Mouse (Mus musculus) neural tube, embryonic 13.5 days (tissue): ENCODE measurements around the gene Spsb4. TPM values are rescaled to one million over a fixed set of nuclear protein-coding genes. Genes with fewer than 3 reads are reported as not detected.
A peak's percentile ranks its signal among the peaks of the same experiment; 100 is the strongest.

Experiments
- ATAC-seq: fragments of 200-750 bp; cut with Nextera tagmentation; 2 replicates; pipeline ENCODE4 v1.8.0; 2017; ENCODE audit warnings: low read depth, mild to moderate bottlenecking, moderate TSS enrichment, moderate library complexity
- H3K27ac ChIP-seq: fragments of 300-500 bp; sonication (generic); replicated peaks from 2 replicates; pipeline ENCODE4 v1.5.1; 2015; ENCODE audit warnings: moderate library complexity, mild to moderate bottlenecking, inconsistent platforms
- H3K27me3 ChIP-seq: fragments of 300-500 bp; sonication (generic); 2 replicates; pipeline ENCODE4 v1.6.1; 2015; ENCODE audit warnings: mild to moderate bottlenecking, inconsistent platforms
- H3K36me3 ChIP-seq: fragments of 300-500 bp; sonication (generic); 2 replicates; pipeline ENCODE4 v1.6.1; 2015; ENCODE audit warnings: mild to moderate bottlenecking, inconsistent platforms
- H3K4me1 ChIP-seq: fragments of 300-500 bp; sonication (generic); replicated peaks from 2 replicates; pipeline ENCODE4 v1.6.1; 2015; ENCODE audit warnings: inconsistent platforms
- H3K4me2 ChIP-seq: fragments of 300-500 bp; sonication (generic); 2 replicates; pipeline ENCODE4 v1.6.1; 2015; ENCODE audit warnings: inconsistent platforms, mild to moderate bottlenecking, moderate library complexity
- H3K4me3 ChIP-seq: fragments of 300-500 bp; sonication (generic); 2 replicates; pipeline ENCODE4 v1.5.1; 2015; ENCODE audit warnings: mild to moderate bottlenecking, inconsistent platforms
- H3K9ac ChIP-seq: fragments of 300-500 bp; sonication (generic); 2 replicates; pipeline ENCODE4 v1.6.1; 2015; ENCODE audit warnings: moderate library complexity, mild to moderate bottlenecking, inconsistent platforms
- H3K9me3 ChIP-seq: fragments of 300-500 bp; sonication (generic); 2 replicates; pipeline ENCODE4 v1.6.1; 2016; ENCODE audit warnings: inconsistent platforms
- WGBS: fragments of 180-500 bp; shearing (Covaris S2); methylation state at CpG from one replicate; pipeline ENCODE4 v1.1.7; 2015; 5-methylcytosine and 5-hydroxymethylcytosine counted together
- polyA plus RNA-seq: library from polyadenylated mRNA; unstranded; fragments of >200 nt; fragmentation: Nextera tagmentation; extraction: Ambion mirVana; gene quantifications from 2 replicates; pipeline ENCODE4 v1.2.1, GENCODE M21; 2015

Spsb4 gene
- polyA plus RNA-seq, 1 experiment from 2014 or later, result 59.6 TPM

- peak overlapping the region; percentile 77 for H3K4me2 ChIP-seq
Measured at GRCm38 (mm10) chr9:97013153-97013552, 5.5 kb downstream of the Spsb4 start.

GRCm38 (mm10) chr9:97011454-97012195, 7.0 kb downstream of the Spsb4 start:
- H3K27ac ChIP-seq, result peak overlapping the region; percentile 83
- H3K4me2 ChIP-seq, result peak overlapping the region; percentile 77
- no peak overlapping the region for H3K9ac ChIP-seq
- WGBS, result 23% methylated on average over 15 of the region's 15 CpGs
- H3K4me1 ChIP-seq, result peaks cover 71% of the 10 kb centered on the region
- peaks cover 17% of the 10 kb centered on the region for H3K36me3 ChIP-seq
- no peaks in the 10 kb centered on the region for H3K27me3 ChIP-seq
- peaks cover 12% of the 10 kb centered on the region for H3K9me3 ChIP-seq
- no peak overlapping the region for H3K4me3 ChIP-seq
- peak; percentile 32 for ATAC-seq

More at GRCm38 (mm10) chr9:97013153-97013552, 5.5 kb downstream of the Spsb4 start:
- Histone ChIP-seq H3K27me3 (no peaks in the 10 kb centered on the region), H3K4me1 (peaks cover 86% of the 10 kb centered on the region), H3K4me3 (no peak overlapping the region), H3K9ac (peak overlapping the region; percentile 49; the same call in 1 of the 2 replicates), H3K36me3 (peaks cover 15% of the 10 kb centered on the region), H3K9me3 (peaks cover 9% of the 10 kb centered on the region), H3K27ac (peak overlapping the region; percentile 83)
- 7% methylated on average over 6 of the region's 6 CpGs for WGBS
- ATAC-seq, result peak; percentile 47

- Histone ChIP-seq H3K27me3 (no peaks in the 10 kb centered on the region), H3K27ac (no peak overlapping the region), H3K9me3 (peaks cover 12% of the 10 kb centered on the region), H3K9ac (no peak overlapping the region), H3K4me2 (no peak overlapping the region), H3K4me3 (no peak overlapping the region), H3K4me1 (peaks cover 59% of the 10 kb centered on the region), H3K36me3 (peaks cover 17% of the 10 kb centered on the region)
- 88% methylated on average over 6 of the region's 6 CpGs for WGBS
- no peak for ATAC-seq
Measured at GRCm38 (mm10) chr9:97010447-97010846, 8.2 kb downstream of the Spsb4 start.

GRCm38 (mm10) chr9:97004726-97005125, 13.9 kb downstream of the Spsb4 start:
- H3K36me3 ChIP-seq, result peaks cover 21% of the 10 kb centered on the region
- H3K27ac ChIP-seq, result no peak overlapping the region
- 54% methylated on average over 3 of the region's 3 CpGs for WGBS
- no peak overlapping the region for H3K9ac ChIP-seq
- no peak for ATAC-seq
- no peak overlapping the region for H3K4me2 ChIP-seq
- no peak overlapping the region for H3K4me3 ChIP-seq
- peaks cover 12% of the 10 kb centered on the region for H3K9me3 ChIP-seq
- peaks cover 21% of the 10 kb centered on the region for H3K4me1 ChIP-seq
- no peaks in the 10 kb centered on the region for H3K27me3 ChIP-seq

GRCm38 (mm10) chr9:97003173-97003572, 15.5 kb downstream of the Spsb4 start:
- H3K27ac ChIP-seq, result no peak overlapping the region
- peaks cover 6% of the 10 kb centered on the region for H3K36me3 ChIP-seq
- no peaks in the 10 kb centered on the region for H3K27me3 ChIP-seq
- 66% methylated on average over 5 of the region's 5 CpGs for WGBS
- H3K4me1 ChIP-seq, result peaks cover 24% of the 10 kb centered on the region
- H3K4me3 ChIP-seq, result no peak overlapping the region
- H3K9ac ChIP-seq, result no peak overlapping the region
- H3K4me2 ChIP-seq, result no peak overlapping the region
- no peak for ATAC-seq
- H3K9me3 ChIP-seq, result peaks cover 4% of the 10 kb centered on the region; the same call in 1 of the 2 replicates

- Histone ChIP-seq H3K4me3 (no peak overlapping the region), H3K4me2 (no peak overlapping the region), H3K9me3 (no peaks in the 10 kb centered on the region), H3K36me3 (0 out of 2 replicates have a peak, but pooled peaks cover 4% of the 10 kb centered on the region), H3K27me3 (no peaks in the 10 kb centered on the region), H3K27ac (no peak overlapping the region), H3K9ac (no peak overlapping the region), H3K4me1 (peaks cover 24% of the 10 kb centered on the region)
- ATAC-seq, result no peak
- WGBS, result 87% methylated on average over 8 of the region's 8 CpGs
Measured at GRCm38 (mm10) chr9:97002654-97003053, 16.0 kb downstream of the Spsb4 start.

GRCm38 (mm10) chr9:97002025-97002424, 16.6 kb downstream of the Spsb4 start:
- Histone ChIP-seq H3K4me2 (no peak overlapping the region), H3K9ac (no peak overlapping the region), H3K27ac (0 out of 2 replicates have a peak overlapping the region, but pooled peaks have one; percentile 9), H3K36me3 (0 out of 2 replicates have a peak, but pooled peaks cover 4% of the 10 kb centered on the region), H3K27me3 (no peaks in the 10 kb centered on the region), H3K9me3 (no peaks in the 10 kb centered on the region), H3K4me3 (no peak overlapping the region), H3K4me1 (peaks cover 24% of the 10 kb centered on the region)
- WGBS, result 84% methylated on average over 7 of the region's 7 CpGs
- no peak for ATAC-seq

DNA sequence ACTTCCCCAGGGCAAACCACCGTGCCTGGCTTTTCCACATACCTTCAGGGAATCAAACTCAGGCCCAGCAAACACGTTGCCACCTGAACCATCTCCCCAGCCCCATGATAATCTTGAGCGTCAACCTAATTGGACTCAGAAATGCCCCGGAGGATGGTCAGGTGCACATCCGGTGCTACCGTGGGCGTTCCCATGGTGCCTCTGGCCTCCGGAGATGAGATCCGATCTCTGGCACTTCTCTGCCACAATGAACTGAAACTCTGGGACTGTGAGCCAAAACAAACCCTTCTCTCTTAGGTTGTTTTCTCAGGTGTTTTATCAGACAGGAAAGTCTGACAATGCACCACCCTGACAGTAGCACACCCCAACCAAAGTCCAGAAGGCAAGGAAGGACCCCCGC, 17.2 kb downstream of the Spsb4 start:
- WGBS, result 69% methylated on average over 10 of the region's 10 CpGs
- Histone ChIP-seq H3K9me3 (no peaks in the 10 kb centered on the region), H3K27me3 (no peaks in the 10 kb centered on the region), H3K4me3 (no peak overlapping the region), H3K36me3 (0 out of 2 replicates have a peak, but pooled peaks cover 4% of the 10 kb centered on the region), H3K27ac (0 out of 2 replicates have a peak overlapping the region, but pooled peaks have one; percentile 3), H3K4me1 (peaks cover 24% of the 10 kb centered on the region), H3K9ac (no peak overlapping the region), H3K4me2 (no peak overlapping the region)
- no peak for ATAC-seq

DNA sequence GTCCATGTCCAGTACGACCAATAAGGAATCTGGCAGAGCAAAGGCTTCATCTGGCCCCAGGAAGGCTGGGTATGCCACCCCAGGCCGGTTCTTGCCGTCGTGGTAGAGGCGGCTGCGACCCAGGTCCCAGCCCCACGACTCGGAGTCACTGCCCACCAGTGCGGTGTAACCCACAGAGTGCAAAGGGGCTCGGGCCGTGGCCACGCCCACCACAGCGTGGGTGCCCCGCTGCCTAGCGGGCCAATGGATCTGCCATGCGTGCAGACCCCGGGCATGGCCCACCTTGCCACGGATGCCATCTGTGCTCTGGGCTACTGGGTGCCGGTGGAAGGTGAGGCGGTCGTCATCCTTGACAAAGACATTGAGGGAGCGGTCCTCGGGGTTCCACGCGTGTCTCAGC, 22.9 kb downstream of the Spsb4 start:
- WGBS, result 95% methylated on average over 25 of the region's 25 CpGs
- Histone ChIP-seq H3K9me3 (no peaks in the 10 kb centered on the region), H3K4me1 (peaks cover 53% of the 10 kb centered on the region), H3K27me3 (no peaks in the 10 kb centered on the region), H3K4me2 (no peak overlapping the region), H3K36me3 (peaks cover 16% of the 10 kb centered on the region), H3K27ac (no peak overlapping the region; the same call in 1 of the 2 replicates), H3K4me3 (no peak overlapping the region), H3K9ac (no peak overlapping the region)
- ATAC-seq, result no peak; the same call in 1 of the 2 replicates

DNA sequence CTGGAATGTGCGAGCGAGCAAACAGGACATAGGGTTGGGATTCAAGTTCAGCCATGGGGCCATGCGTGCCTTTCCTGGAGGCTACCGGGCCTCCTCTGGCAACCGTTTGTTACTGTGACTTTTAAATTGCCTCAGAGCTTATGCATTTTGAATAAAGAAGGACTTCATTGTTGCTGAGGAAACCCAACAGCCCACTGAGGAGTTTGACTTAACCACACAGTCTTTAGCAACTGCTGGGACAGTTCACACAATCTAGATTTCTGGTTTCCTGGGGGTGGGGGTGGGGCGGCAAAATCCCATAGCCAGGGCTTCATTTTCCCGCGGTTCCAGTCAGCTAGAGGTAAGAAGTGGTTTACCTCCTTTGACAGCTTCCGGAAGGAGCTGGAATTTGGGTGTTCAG, 23.9 kb downstream of the Spsb4 start:
- no peak for ATAC-seq
- Histone ChIP-seq H3K9me3 (no peaks in the 10 kb centered on the region), H3K4me1 (peaks cover 62% of the 10 kb centered on the region), H3K4me3 (no peak overlapping the region), H3K27ac (no peak overlapping the region), H3K27me3 (no peaks in the 10 kb centered on the region), H3K36me3 (peaks cover 16% of the 10 kb centered on the region), H3K9ac (no peak overlapping the region), H3K4me2 (no peak overlapping the region)
- 74% methylated on average over 9 of the region's 9 CpGs for WGBS

GRCm38 (mm10) chr9:96991118-96991517, 27.5 kb downstream of the Spsb4 start:
- no peak overlapping the region for H3K4me3 ChIP-seq
- 38% methylated on average over 14 of the region's 14 CpGs for WGBS
- ATAC-seq, result no peak
- H3K4me1 ChIP-seq, result peaks cover 93% of the 10 kb centered on the region
- peaks cover 13% of the 10 kb centered on the region for H3K36me3 ChIP-seq
- H3K27ac ChIP-seq, result peak overlapping the region; percentile 82
- H3K27me3 ChIP-seq, result no peaks in the 10 kb centered on the region
- H3K9ac ChIP-seq, result no peak overlapping the region
- peak overlapping the region; percentile 18 for H3K4me2 ChIP-seq
- no peaks in the 10 kb centered on the region for H3K9me3 ChIP-seq

DNA sequence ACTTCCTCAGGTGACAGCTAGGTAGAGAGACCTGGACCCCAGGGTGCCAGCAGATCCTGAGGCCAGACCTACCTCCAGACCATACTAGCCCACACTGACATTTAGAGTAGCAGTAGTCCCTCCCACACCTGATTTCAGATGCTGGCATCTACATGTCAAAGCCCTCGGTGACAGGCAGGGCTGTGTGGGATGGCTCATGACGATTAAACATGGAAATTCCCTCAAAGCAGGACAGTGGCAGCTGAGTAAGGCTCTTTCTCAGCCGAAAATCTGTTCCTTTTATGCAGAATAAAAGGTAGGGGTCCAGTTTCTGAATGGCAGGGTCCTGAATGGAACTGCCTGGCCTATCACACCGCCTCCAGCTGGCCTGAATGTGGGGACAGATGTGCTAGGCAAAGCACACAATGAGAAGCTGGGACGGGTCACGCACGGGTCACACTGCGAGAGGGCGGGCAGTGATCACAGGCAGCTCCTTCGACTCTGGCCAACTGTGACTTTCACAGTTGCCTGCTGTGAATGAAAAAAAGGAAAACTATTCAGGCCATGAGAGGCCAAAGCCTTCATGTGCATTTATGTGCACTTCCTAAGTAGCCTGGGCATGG, 29.2 kb downstream of the Spsb4 start:
- 7% methylated on average over 10 of the region's 10 CpGs for WGBS
- no peak; the same call in 1 of the 2 replicates for ATAC-seq
- Histone ChIP-seq H3K4me3 (no peak overlapping the region), H3K9me3 (no peaks in the 10 kb centered on the region), H3K4me2 (no peak overlapping the region), H3K9ac (peak overlapping the region; percentile 38; the same call in 1 of the 2 replicates), H3K27me3 (no peaks in the 10 kb centered on the region), H3K27ac (peak overlapping the region; percentile 82), H3K4me1 (peaks cover 100% of the 10 kb centered on the region), H3K36me3 (no peaks in the 10 kb centered on the region)
